Mouse (Mus musculus): ENCODE measurements around the gene Fam71e1. TPM values are rescaled to one million over a fixed set of nuclear protein-coding genes. Genes with fewer than 3 reads are reported as not detected.

Fam71e1 gene
- polyA plus RNA-seq, 1 experiment = 12.2 TPM

DNA sequence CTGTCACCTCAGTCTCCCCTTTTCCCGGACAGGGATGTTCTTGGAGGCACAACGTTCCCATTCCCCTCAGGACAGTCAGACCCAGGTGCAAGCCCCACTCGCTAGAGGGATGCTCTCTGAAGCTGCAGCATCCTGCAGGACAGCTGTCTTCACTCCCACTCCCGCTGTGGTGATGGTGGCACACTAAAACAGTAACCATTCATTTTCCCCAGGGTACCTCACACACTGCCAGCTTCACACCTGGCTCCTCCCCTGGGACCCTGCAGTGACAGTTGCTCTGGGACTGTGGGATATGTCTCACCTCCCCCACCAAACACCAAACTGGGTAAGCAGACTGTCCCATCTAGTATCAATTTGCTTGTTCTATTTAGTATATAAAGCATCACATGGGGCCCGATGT, 51.3 kb downstream of the Fam71e1 start:
- Histone ChIP-seq H3K27me3 (replicated peaks; ENCODE audit: control insufficient read depth, insufficient read depth, low read length) (no peaks in the 10 kb centered on the region), H3K4me1 (ENCODE audit: control insufficient read depth, insufficient read depth, low read length) (0 out of 2 replicates have a peak, but pooled peaks cover 2% of the 10 kb centered on the region), H3K4me3 (ENCODE audit: insufficient read depth, low read depth, low read length) (no peak overlapping the region), H3K36me3 (ENCODE audit: control insufficient read depth, insufficient read depth, low read length) (peaks cover 6% of the 10 kb centered on the region), H3K27ac (ENCODE audit: insufficient read depth, low read depth, low read length) (no peak overlapping the region)
- TF ChIP-seq CTCF (conservative IDR thresholded peaks at IDR 0.05; ENCODE audit: insufficient read depth, insufficient read length, low read depth, low read length) = no peak
- no peak for TF ChIP-seq POLR2A (IDR thresholded peaks at IDR 0.05; ENCODE audit: low read depth, low read length)
- 16% methylated on average over 5 of the region's 5 CpGs for WGBS
- no peak for DNase-seq

GRCm38 (mm10) chr7:44548497-44549087, 52.2 kb downstream of the Fam71e1 start, which contains the start of gene Pold1:
TSS of gene Pold1 (minus strand) at chr7:44548849.
- under 1% methylated on average over 43 of the region's 43 CpGs for WGBS
- Histone ChIP-seq H3K4me3 (ENCODE audit: insufficient read depth, low read depth, low read length) (peak within 1 kb of the TSS; percentile 68), H3K4me1 (ENCODE audit: control insufficient read depth, insufficient read depth, low read length) (0 out of 2 replicates have a peak, but pooled peaks cover 7% of the 10 kb centered on the region), H3K27me3 (replicated peaks; ENCODE audit: control insufficient read depth, insufficient read depth, low read length) (no peaks in the 10 kb centered on the region), H3K36me3 (ENCODE audit: control insufficient read depth, insufficient read depth, low read length) (peaks cover 6% of the 10 kb centered on the region), H3K27ac (ENCODE audit: insufficient read depth, low read depth, low read length) (no peak within 1 kb of the TSS)
- peak; percentile 100 for DNase-seq
- TF ChIP-seq POLR2A (IDR thresholded peaks at IDR 0.05; ENCODE audit: low read depth, low read length) (no peak), CTCF (conservative IDR thresholded peaks at IDR 0.05; ENCODE audit: insufficient read depth, insufficient read length, low read depth, low read length) (peak; percentile 90)

DNA sequence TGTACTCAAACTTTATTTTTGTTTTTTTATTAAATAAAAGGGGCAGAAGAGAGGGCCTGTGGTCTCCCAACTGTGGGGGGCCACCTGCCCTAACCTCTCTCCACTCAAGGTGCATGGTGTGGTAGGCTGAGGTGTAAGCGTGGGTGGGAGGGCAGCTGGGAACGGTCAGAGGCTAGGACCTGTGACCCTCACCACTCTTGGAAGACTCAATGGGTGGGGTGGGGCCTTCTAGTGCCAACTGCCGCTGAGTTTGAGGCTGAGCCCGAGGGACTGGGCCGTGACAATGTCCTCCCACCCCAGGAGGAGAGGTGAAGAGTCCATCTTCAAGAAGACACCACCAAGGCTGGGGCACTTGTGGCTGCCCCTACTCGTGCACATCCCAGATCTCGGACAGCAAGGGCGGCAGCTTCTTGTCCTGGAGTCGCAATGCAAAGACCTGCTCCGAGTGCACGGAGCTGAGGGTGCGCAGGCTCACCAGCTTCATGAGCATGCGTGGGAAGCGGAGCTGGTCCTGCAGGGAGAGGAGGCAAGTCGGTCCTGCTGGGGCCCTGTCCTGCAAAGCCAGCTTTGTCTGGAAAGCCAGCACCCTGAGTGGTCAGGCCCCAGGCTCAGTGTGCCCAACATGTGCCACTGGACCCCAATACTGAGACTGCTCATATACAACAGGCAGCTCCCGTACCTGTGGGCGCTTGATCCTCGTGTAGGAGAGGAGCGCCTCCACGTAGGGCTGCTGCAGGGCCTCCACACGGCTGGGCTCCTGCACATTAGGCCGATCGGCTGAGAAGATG, 53.4 kb downstream of the Fam71e1 start:
- Histone ChIP-seq H3K27ac (ENCODE audit: insufficient read depth, low read depth, low read length) (no peak overlapping the region), H3K4me3 (ENCODE audit: insufficient read depth, low read depth, low read length) (no peak overlapping the region), H3K4me1 (ENCODE audit: control insufficient read depth, insufficient read depth, low read length) (peaks cover 9% of the 10 kb centered on the region; the same call in 1 of the 2 replicates), H3K27me3 (replicated peaks; ENCODE audit: control insufficient read depth, insufficient read depth, low read length) (no peaks in the 10 kb centered on the region), H3K36me3 (ENCODE audit: control insufficient read depth, insufficient read depth, low read length) (peaks cover 6% of the 10 kb centered on the region)
- WGBS = 92% methylated on average over 23 of the region's 23 CpGs
- DNase-seq = no peak
- no peak for TF ChIP-seq POLR2A (IDR thresholded peaks at IDR 0.05; ENCODE audit: low read depth, low read length)
- TF ChIP-seq CTCF (conservative IDR thresholded peaks at IDR 0.05; ENCODE audit: insufficient read depth, insufficient read length, low read depth, low read length) = no peak

- TF ChIP-seq CTCF (conservative IDR thresholded peaks at IDR 0.05; ENCODE audit: insufficient read depth, insufficient read length, low read depth, low read length) (no peak), POLR2A (IDR thresholded peaks at IDR 0.05; ENCODE audit: low read depth, low read length) (no peak)
- peaks cover 6% of the 10 kb centered on the region for H3K36me3 ChIP-seq (ENCODE audit: control insufficient read depth, insufficient read depth, low read length)
- H3K27ac ChIP-seq (ENCODE audit: insufficient read depth, low read depth, low read length) = no peak overlapping the region
- WGBS = 92% methylated on average over 12 of the region's 12 CpGs
- H3K4me1 ChIP-seq (ENCODE audit: control insufficient read depth, insufficient read depth, low read length) = peaks cover 9% of the 10 kb centered on the region; the same call in 1 of the 2 replicates
- DNase-seq = no peak
- H3K27me3 ChIP-seq (replicated peaks; ENCODE audit: control insufficient read depth, insufficient read depth, low read length) = no peaks in the 10 kb centered on the region
- H3K4me3 ChIP-seq (ENCODE audit: insufficient read depth, low read depth, low read length) = no peak overlapping the region
Measured at GRCm38 (mm10) chr7:44550409-44550678, 54.0 kb downstream of the Fam71e1 start.

Other genes with a start within 250 kb of the Fam71e1 start
- gene 1700028J19Rik, start 249.9 kb upstream of the Fam71e1 start, polyA plus RNA-seq (2012; rRNA removed) = 27.2 and 32.1 TPM in 2 replicates
- 39.4 and 47.9 TPM in 2 replicates for gene 2410002F23Rik, start 249.9 kb upstream of the Fam71e1 start, polyA plus RNA-seq (2012; rRNA removed)
- not detected in 2 replicates for gene Acp4, start 239.2 kb upstream of the Fam71e1 start, polyA plus RNA-seq (2012; rRNA removed)
- not detected in 2 replicates for gene Gm15517, start 235.1 kb upstream of the Fam71e1 start, polyA plus RNA-seq (2012; rRNA removed)
- 6.4 and 8.1 TPM in 2 replicates for gene Clec11a, start 189.7 kb upstream of the Fam71e1 start, polyA plus RNA-seq (2012; rRNA removed)
- 0.43 and 0.66 TPM in 2 replicates for gene Shank1, start 186.3 kb upstream of the Fam71e1 start, polyA plus RNA-seq (2012; rRNA removed)
- 12.0 and 12.9 TPM in 2 replicates for gene Syt3, start 112.5 kb upstream of the Fam71e1 start, polyA plus RNA-seq (2012; rRNA removed)
- gene 1700008O03Rik, start 110.8 kb upstream of the Fam71e1 start, polyA plus RNA-seq (2012; rRNA removed) = 0.69 and 0.75 TPM in 2 replicates
- gene Lrrc4b, start 67.6 kb upstream of the Fam71e1 start, polyA plus RNA-seq (2012; rRNA removed) = 0.30 and 0.52 TPM in 2 replicates
- gene Aspdh, start 31.2 kb upstream of the Fam71e1 start, polyA plus RNA-seq (2012; rRNA removed) = 224 and 293 TPM in 2 replicates
- gene Josd2, start 28.6 kb upstream of the Fam71e1 start, polyA plus RNA-seq (2012; rRNA removed) = 92.8 and 129 TPM in 2 replicates
- gene Emc10, start 52 bp upstream of the Fam71e1 start, polyA plus RNA-seq (2012; rRNA removed) = 298 and 346 TPM in 2 replicates
- gene Mybpc2, start 28.1 kb downstream of the Fam71e1 start, polyA plus RNA-seq (2012; rRNA removed) = 0.12 and 6.4 TPM in 2 replicates
- gene Spib, start 35.5 kb downstream of the Fam71e1 start, polyA plus RNA-seq (2012; rRNA removed) = 0.88 and 8.3 TPM in 2 replicates
- gene Pold1, start 52.3 kb downstream of the Fam71e1 start, polyA plus RNA-seq (2012; rRNA removed) = 12.7 and 14.2 TPM in 2 replicates
- 136 and 159 TPM in 2 replicates for gene Nr1h2, start 57.4 kb downstream of the Fam71e1 start, polyA plus RNA-seq (2012; rRNA removed)
- gene Napsa, start 75.8 kb downstream of the Fam71e1 start, polyA plus RNA-seq (2012; rRNA removed) = 4,402 and 6,941 TPM in 2 replicates
- 19.1 and 20.6 TPM in 2 replicates for gene Kcnc3, start 94.1 kb downstream of the Fam71e1 start, polyA plus RNA-seq (2012; rRNA removed)
- gene Myh14, start 174.3 kb downstream of the Fam71e1 start, polyA plus RNA-seq (2012; rRNA removed) = 8.5 and 12.4 TPM in 2 replicates
- not detected in 2 replicates for gene Izumo2, start 212.2 kb downstream of the Fam71e1 start, polyA plus RNA-seq (2012; rRNA removed)

Measured in kidney, adult 2 months (tissue).